In genomic region chr4:9095646-9096045, GRCm38 (mm10) we compare ENCODE assay signal across 11 mouse cellular contexts.
DNase-seq lines count a peak whose midpoint lies in the region; ATAC-seq and TF ChIP-seq lines count a peak whose summit lies in the region.
"Had no signal": no experiment of that assay in that cellular context is flagged by ENCODE, and none has a peak within 500 bp of the region (broad histone marks: within the 10 kb centered on the region; RNA-seq: fewer than 3 reads in every experiment).

No protein-coding gene starts in this region.

- H3K4me3 ChIP-seq in intestine, embryonic 15.5 days (replicated peaks), result no peak overlapping the region
- no peak overlapping the region for H3K4me3 ChIP-seq in intestine, postnatal 0 days (ENCODE audit: low read depth, low read length)
- no peak overlapping the region for H3K4me3 ChIP-seq in limb, embryonic 14.5 days (replicated peaks; ENCODE audit: low read length)
- H3K4me3 ChIP-seq: hindbrain, embryonic 10.5 days; layer of hippocampus, adult 2 months; liver, embryonic 13.5 days had no signal

- no peak for TF ChIP-seq CTCF in intestine, postnatal 0 days (IDR thresholded peaks at IDR 0.05; ENCODE audit: low read depth)

- H3K4me1 ChIP-seq in intestine, embryonic 15.5 days (replicated peaks), result peaks cover 2% of the 10 kb centered on the region; the same call in 1 of the 2 replicates
- H3K4me1 ChIP-seq in intestine, postnatal 0 days (replicated peaks; ENCODE audit: control insufficient read depth, insufficient read depth, low read length), result no peaks in the 10 kb centered on the region
- peaks cover 14% of the 10 kb centered on the region for H3K4me1 ChIP-seq in limb, embryonic 14.5 days (ENCODE audit: control insufficient read depth, insufficient read depth, low read length)

- 46% methylated on average over 7 of the region's 7 CpGs for WGBS in intestine, embryonic 15.5 days
- 59% methylated on average over 7 of the region's 7 CpGs for WGBS in intestine, postnatal 0 days
- WGBS in limb, embryonic 14.5 days, result 49% methylated on average over 7 of the region's 7 CpGs

- no peak overlapping the region for H3K27ac ChIP-seq in intestine, embryonic 15.5 days
- H3K27ac ChIP-seq in intestine, postnatal 0 days (ENCODE audit: low read depth, low read length), result no peak overlapping the region
- H3K27ac ChIP-seq in limb, embryonic 14.5 days (replicated peaks; ENCODE audit: low read depth, low read length), result no peak overlapping the region
- H3K27ac ChIP-seq: layer of hippocampus, adult 2 months; liver, embryonic 13.5 days had no signal

- no peak for TF ChIP-seq POLR2A in limb, embryonic 14.5 days (IDR thresholded peaks at IDR 0.05; ENCODE audit: borderline replicate concordance, extremely low read depth, insufficient read depth, insufficient read length)

- H3K27me3 ChIP-seq in intestine, embryonic 15.5 days (replicated peaks), result no peaks in the 10 kb centered on the region
- H3K27me3 ChIP-seq in intestine, postnatal 0 days (replicated peaks; ENCODE audit: control insufficient read depth, insufficient read depth, low read length), result no peaks in the 10 kb centered on the region
- 0 out of 2 replicates have a peak, but pooled peaks cover 7% of the 10 kb centered on the region for H3K27me3 ChIP-seq in limb, embryonic 14.5 days (ENCODE audit: control insufficient read depth, insufficient read depth, low read length)
- H3K27me3 ChIP-seq: liver, embryonic 13.5 days had no signal

- H3K9me3 ChIP-seq in intestine, embryonic 15.5 days, result no peaks in the 10 kb centered on the region
- H3K9me3 ChIP-seq in intestine, postnatal 0 days (ENCODE audit: control insufficient read depth), result no peaks in the 10 kb centered on the region
- H3K9me3 ChIP-seq in limb, embryonic 14.5 days (ENCODE audit: control insufficient read depth, low read length), result no peaks in the 10 kb centered on the region
- H3K9me3 ChIP-seq: G1E; hindbrain, embryonic 10.5 days; liver, embryonic 13.5 days had no signal

- no peak overlapping the region for H3K9ac ChIP-seq in intestine, embryonic 15.5 days
- no peak overlapping the region for H3K9ac ChIP-seq in intestine, postnatal 0 days (ENCODE audit: low read depth, low read length)
- no peak overlapping the region for H3K9ac ChIP-seq in limb, embryonic 14.5 days (ENCODE audit: low read depth, low read length, severe bottlenecking)
- H3K9ac ChIP-seq: liver, embryonic 13.5 days had no signal

- H3K36me3 ChIP-seq in intestine, embryonic 15.5 days, result no peaks in the 10 kb centered on the region
- no peaks in the 10 kb centered on the region for H3K36me3 ChIP-seq in intestine, postnatal 0 days (ENCODE audit: control insufficient read depth, insufficient read depth)
- no peaks in the 10 kb centered on the region for H3K36me3 ChIP-seq in limb, embryonic 14.5 days (ENCODE audit: control insufficient read depth, insufficient read depth, low read length)
- H3K36me3 ChIP-seq: G1E; hindbrain, embryonic 10.5 days; liver, embryonic 13.5 days had no signal

- ATAC-seq in intestine, embryonic 15.5 days, result 0 out of 2 replicates have a peak, but pooled peaks have one; percentile 31
- no peak for ATAC-seq in intestine, postnatal 0 days
- peak; percentile 56 for ATAC-seq in limb, embryonic 14.5 days (ENCODE audit: low FRiP score, low read depth)

- H3K4me2 ChIP-seq in intestine, embryonic 15.5 days (replicated peaks), result no peak overlapping the region
- H3K4me2 ChIP-seq in intestine, postnatal 0 days (replicated peaks; ENCODE audit: low read depth), result no peak overlapping the region
- H3K4me2 ChIP-seq in limb, embryonic 14.5 days (replicated peaks; ENCODE audit: low read depth, low read length, severe bottlenecking), result no peak overlapping the region
- H3K4me2 ChIP-seq: liver, embryonic 13.5 days had no signal

- DNase-seq in 416B (ENCODE audit: low read depth) (peak; percentile 36), A20 (ENCODE audit: low read depth, low spot score) (peak; percentile 13)
- peak; percentile 50 for DNase-seq in limb, embryonic 14.5 days (ENCODE audit: low spot score)
- no peak for DNase-seq in adrenal gland, adult (ENCODE audit: inconsistent age in 2 of 2, low spot score in 1 of 2)
- DNase-seq in left cerebral cortex, adult 18-20 months (ENCODE audit: low spot score in 2 of 2), result no peak
- DNase-seq: liver, embryonic 13.5 days had no signal

Comparison
In these comparisons a context has a peak if more than half of its experiments do, and no peak if none do; other contexts are left out.
1. DNase-seq: peak in 416B (single experiment), A20 (single experiment) and limb, embryonic 14.5 days (single experiment); none in adrenal gland, adult (0 of 2) and left cerebral cortex, adult 18-20 months (0 of 2).